Comparison of ENCODE assay signal across 8 mouse cellular contexts in genomic region chr2:125660537-125661130, GRCm38 (mm10). TPM values are rescaled to one million over a fixed set of nuclear protein-coding genes. Genes with fewer than 3 reads are reported as not detected.
DNase-seq lines count a peak whose midpoint lies in the region; ATAC-seq and TF ChIP-seq lines count a peak whose summit lies in the region.

No protein-coding gene starts in this region.

- 24% methylated on average over 20 of the region's 20 CpGs for WGBS in intestine, embryonic 14.5 days
- 38% methylated on average over 20 of the region's 20 CpGs for WGBS in midbrain, embryonic 16.5 days

- peak overlapping the region; percentile 40 for H3K9ac ChIP-seq in intestine, embryonic 14.5 days (ENCODE audit: low read length)
- H3K9ac ChIP-seq in midbrain, embryonic 16.5 days (ENCODE audit: low read depth, low read length) = peak overlapping the region; percentile 23; the same call in 1 of the 2 replicates

- TF ChIP-seq POLR2A in testis, adult 2 months (IDR thresholded peaks at IDR 0.05; ENCODE audit: control insufficient read depth, low read depth, low read length) = no peak

- peak; percentile 36; the same call in 1 of the 2 replicates for ATAC-seq in intestine, embryonic 14.5 days (replicated peaks; ENCODE audit: low FRiP score, low TSS enrichment, low read depth)
- peak; percentile 11 for ATAC-seq in midbrain, embryonic 16.5 days

- H3K4me3 ChIP-seq in testis, adult 2 months (ENCODE audit: control insufficient read depth, low read depth, low read length) = peak overlapping the region; percentile 35
- H3K4me3 ChIP-seq in intestine, embryonic 14.5 days (ENCODE audit: low read depth, low read length) = peak overlapping the region; percentile 28
- peak overlapping the region; percentile 11 for H3K4me3 ChIP-seq in midbrain, embryonic 16.5 days (ENCODE audit: low read depth, low read length)

- H3K4me1 ChIP-seq in testis, adult 2 months (ENCODE audit: control insufficient read depth, insufficient read depth, low read length) = peaks cover 8% of the 10 kb centered on the region
- H3K4me1 ChIP-seq in intestine, embryonic 14.5 days (replicated peaks; ENCODE audit: control insufficient read depth, insufficient read depth, low read length) = 0 out of 2 replicates have a peak, but pooled peaks cover 6% of the 10 kb centered on the region
- no peaks in the 10 kb centered on the region for H3K4me1 ChIP-seq in midbrain, embryonic 16.5 days (ENCODE audit: control insufficient read depth, insufficient read depth, low read length)

- peak overlapping the region; percentile 68 for H3K4me2 ChIP-seq in intestine, embryonic 14.5 days (ENCODE audit: low read length)
- H3K4me2 ChIP-seq in midbrain, embryonic 16.5 days (ENCODE audit: low read length) = peak overlapping the region; percentile 48

- no peaks in the 10 kb centered on the region for H3K9me3 ChIP-seq in intestine, embryonic 14.5 days (ENCODE audit: control insufficient read depth, low read length)
- no peaks in the 10 kb centered on the region for H3K9me3 ChIP-seq in midbrain, embryonic 16.5 days (replicated peaks; ENCODE audit: control insufficient read depth, low read length, poor library complexity, severe bottlenecking)

- no peak for TF ChIP-seq CTCF in testis, adult 2 months (IDR thresholded peaks at IDR 0.05; ENCODE audit: control insufficient read depth, insufficient read depth, insufficient replicate concordance, low read depth, low read length)

- no peaks in the 10 kb centered on the region for H3K36me3 ChIP-seq in testis, adult 2 months (ENCODE audit: control insufficient read depth, insufficient read depth, low read length)
- no peaks in the 10 kb centered on the region for H3K36me3 ChIP-seq in intestine, embryonic 14.5 days (ENCODE audit: control insufficient read depth, insufficient read depth, low read length)
- no peaks in the 10 kb centered on the region for H3K36me3 ChIP-seq in midbrain, embryonic 16.5 days (ENCODE audit: control insufficient read depth, insufficient read depth, low read length)

- H3K27ac ChIP-seq in testis, adult 2 months (ENCODE audit: control insufficient read depth, insufficient read depth, low read depth, low read length) = peak overlapping the region; percentile 43; the same call in 1 of the 2 replicates
- no peak overlapping the region for H3K27ac ChIP-seq in intestine, embryonic 14.5 days (ENCODE audit: low read depth)
- no peak overlapping the region for H3K27ac ChIP-seq in midbrain, embryonic 16.5 days (ENCODE audit: low read length)

- H3K27me3 ChIP-seq in testis, adult 2 months (ENCODE audit: control insufficient read depth, insufficient read depth, low read length) = no peaks in the 10 kb centered on the region
- H3K27me3 ChIP-seq in intestine, embryonic 14.5 days (replicated peaks; ENCODE audit: control insufficient read depth, insufficient read depth, low read length) = no peaks in the 10 kb centered on the region
- no peaks in the 10 kb centered on the region for H3K27me3 ChIP-seq in midbrain, embryonic 16.5 days (ENCODE audit: control insufficient read depth, insufficient read depth, low read depth, low read length)

- peak; percentile 13 for DNase-seq in cerebellum, adult 11 months
- no peak for DNase-seq in cerebellum, adult 11-12 months
- no peak for DNase-seq in testis, postnatal 14 days (ENCODE audit: low spot score)
- peak; percentile 58 for DNase-seq in intestine, embryonic 14.5 days (ENCODE audit: low spot score)
- DNase-seq in layer of hippocampus, adult 9-11 months = no peak
- DNase-seq in urinary bladder, adult 2 months (ENCODE audit: low spot score) = no peak

RNA-seq across cellular contexts. Expression of gene Eid1, which starts 12.3 kb away (rescaled TPM):
- polyA plus RNA-seq in testis, adult 2 months (2012; rRNA removed) = 4.2 and 5.4 TPM in 2 replicates
- polyA plus RNA-seq in intestine, embryonic 14.5 days (2014; fragmentation: Nextera tagmentation; extraction: Ambion mirVana) = 155 and 160 TPM in 2 replicates
- 431 and 443 TPM in 2 replicates for polyA plus RNA-seq in midbrain, embryonic 16.5 days (2015; fragmentation: Nextera tagmentation; extraction: Ambion mirVana)
- polyA plus RNA-seq in urinary bladder, adult 2 months (2012; rRNA removed) = 61.5 and 71.9 TPM in 2 replicates

RNA-seq across cellular contexts. Expression of gene Cep152, which starts 35.7 kb away (rescaled TPM):
- polyA plus RNA-seq in testis, adult 2 months (2012; rRNA removed) = 2.1 and 2.3 TPM in 2 replicates
- 6.3 and 6.8 TPM in 2 replicates for polyA plus RNA-seq in intestine, embryonic 14.5 days (2014; fragmentation: Nextera tagmentation; extraction: Ambion mirVana)
- polyA plus RNA-seq in midbrain, embryonic 16.5 days (2015; fragmentation: Nextera tagmentation; extraction: Ambion mirVana) = 2.7 and 3.1 TPM in 2 replicates
- polyA plus RNA-seq in urinary bladder, adult 2 months (2012; rRNA removed) = 2.0 and 2.5 TPM in 2 replicates

Comparison
In these comparisons a context has a peak if more than half of its experiments do, and no peak if none do; other contexts are left out.
1. DNase-seq: peak in cerebellum, adult 11 months (single experiment) and intestine, embryonic 14.5 days (single experiment); none in cerebellum, adult 11-12 months (single experiment), testis, postnatal 14 days (single experiment), layer of hippocampus, adult 9-11 months (single experiment) and urinary bladder, adult 2 months (single experiment).
2. Peak in every context shown above with its lines, with median percentiles within 50 percentile points of each other: H3K4me3 ChIP-seq.